Mouse (Mus musculus): ENCODE data around the gene Negr1. TPM values are rescaled to one million over a fixed set of nuclear protein-coding genes. Genes with fewer than 3 reads are reported as not detected.

Negr1 gene
- polyA plus RNA-seq, 1 experiment = not detected

DNA sequence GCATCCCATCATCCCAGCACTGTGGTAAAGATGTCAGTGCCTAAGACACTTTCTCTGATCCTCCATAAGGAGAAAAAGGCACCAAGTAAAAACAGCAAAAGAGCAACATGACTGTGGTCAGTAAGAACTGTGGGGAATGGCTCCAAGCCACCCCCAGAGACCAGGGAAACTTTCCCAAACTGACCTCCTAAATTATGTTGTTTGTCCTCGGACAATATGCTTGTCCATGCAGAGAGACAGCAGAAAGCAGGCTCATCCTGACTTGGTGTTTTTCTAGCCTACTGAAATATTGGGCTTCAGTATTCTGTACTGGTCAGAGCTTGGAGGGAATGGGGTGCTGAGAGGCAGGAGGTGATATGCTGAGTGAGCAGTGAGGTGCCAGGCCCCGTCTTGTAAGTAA lies 647.8 kb downstream of the Negr1 start:
- no peak for TF ChIP-seq GATA1 (IDR thresholded peaks at IDR 0.05; ENCODE audit: low read length)

DNA sequence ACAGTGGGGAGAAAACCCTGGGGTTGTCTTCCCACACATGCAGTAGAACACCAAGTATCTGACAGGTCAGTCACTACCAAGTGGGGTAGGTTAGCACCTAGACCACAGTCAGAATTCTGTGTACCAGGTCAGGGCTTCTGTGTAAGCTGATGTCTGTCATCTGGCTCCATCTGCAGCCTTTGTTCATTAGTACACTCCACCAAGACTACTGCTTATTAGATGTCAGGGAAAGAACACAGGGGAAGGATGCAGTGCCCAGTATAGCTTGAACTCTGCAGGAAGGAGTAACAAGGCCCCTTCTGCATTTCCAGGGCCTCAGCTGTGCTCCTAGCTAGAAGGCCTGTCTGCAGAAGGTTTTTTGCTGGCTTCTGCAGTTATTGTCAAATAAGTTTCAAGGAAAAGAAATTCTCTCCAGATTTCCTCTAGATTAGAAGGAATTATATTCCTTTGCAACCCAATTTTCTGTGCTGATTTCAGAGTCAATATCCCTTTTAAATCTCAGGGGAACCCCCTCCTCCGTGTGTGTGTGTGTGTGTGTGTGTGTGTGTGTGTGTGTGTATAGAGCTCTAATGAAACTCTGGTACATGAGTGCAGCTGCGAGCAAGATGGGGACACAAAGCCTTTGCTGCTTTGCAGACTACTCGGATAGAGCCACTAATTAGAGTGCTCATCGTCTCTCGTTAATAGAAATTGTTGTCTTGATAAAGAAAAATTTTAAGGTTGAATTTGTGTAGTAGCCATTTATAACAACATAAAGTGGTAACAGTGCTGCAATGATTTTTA lies 654.5 kb downstream of the Negr1 start:
- no peak for TF ChIP-seq GATA1 (IDR thresholded peaks at IDR 0.05; ENCODE audit: low read length)

DNA sequence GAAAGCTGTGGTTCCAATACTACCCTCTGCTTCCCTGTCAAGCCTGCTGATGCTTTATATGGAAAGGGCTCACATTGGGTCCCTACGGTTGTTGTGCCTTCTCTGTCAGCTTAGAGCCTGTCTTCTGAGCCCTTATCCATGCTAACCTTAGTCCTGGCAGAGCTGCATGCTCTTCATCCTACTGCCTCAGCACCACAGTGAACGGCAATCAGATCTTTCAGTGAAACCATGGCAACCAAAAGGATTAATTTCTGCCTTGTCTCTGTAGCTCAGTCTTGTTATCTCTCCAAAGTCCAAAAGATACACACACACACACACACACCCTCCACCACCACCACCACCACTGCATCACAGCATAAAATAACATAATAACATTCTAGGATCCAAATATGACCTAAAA lies 656.2 kb downstream of the Negr1 start:
- TF ChIP-seq GATA1 (IDR thresholded peaks at IDR 0.05; ENCODE audit: low read length) = no peak

DNA sequence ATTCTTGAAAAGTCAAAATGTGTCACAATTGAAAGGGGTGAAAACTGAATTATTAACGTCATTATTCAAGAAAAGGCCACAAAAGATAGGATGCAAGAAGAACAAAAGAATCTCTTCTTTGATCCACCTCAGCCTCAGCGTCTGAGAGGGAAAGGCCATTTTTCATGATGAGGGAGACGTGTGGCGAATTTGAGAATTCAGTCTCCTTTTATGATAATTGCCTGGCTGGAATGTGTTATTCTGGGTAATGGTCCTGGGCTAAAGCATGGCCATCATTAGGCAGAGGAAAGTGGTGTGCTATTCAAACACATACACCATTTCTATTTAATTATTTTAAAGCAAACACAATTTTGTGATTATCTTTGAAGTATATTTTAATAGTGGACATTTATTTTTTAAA lies 663.3 kb downstream of the Negr1 start:
- no peak for TF ChIP-seq GATA1 (IDR thresholded peaks at IDR 0.05; ENCODE audit: low read length)

DNA sequence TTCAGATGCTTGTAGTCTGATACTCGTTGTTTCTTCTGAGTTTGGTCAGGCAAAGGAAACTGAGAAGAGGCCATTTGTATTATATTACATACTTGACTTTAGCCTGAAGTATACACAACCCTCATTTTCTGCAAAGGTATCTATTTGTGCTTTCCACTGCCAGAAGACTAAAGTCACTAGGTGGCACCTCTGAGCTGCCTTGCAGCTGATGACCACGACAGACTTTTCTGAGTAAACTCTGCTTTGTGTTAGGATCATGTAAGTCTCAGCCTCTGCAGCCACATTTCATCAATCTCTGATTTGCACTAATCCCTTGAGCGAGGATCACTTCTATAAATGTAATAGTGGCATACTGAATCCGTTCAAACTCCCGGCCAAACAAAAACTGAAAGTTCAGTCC lies 671.1 kb downstream of the Negr1 start:
- TF ChIP-seq GATA1 (IDR thresholded peaks at IDR 0.05; ENCODE audit: low read length) = no peak

DNA sequence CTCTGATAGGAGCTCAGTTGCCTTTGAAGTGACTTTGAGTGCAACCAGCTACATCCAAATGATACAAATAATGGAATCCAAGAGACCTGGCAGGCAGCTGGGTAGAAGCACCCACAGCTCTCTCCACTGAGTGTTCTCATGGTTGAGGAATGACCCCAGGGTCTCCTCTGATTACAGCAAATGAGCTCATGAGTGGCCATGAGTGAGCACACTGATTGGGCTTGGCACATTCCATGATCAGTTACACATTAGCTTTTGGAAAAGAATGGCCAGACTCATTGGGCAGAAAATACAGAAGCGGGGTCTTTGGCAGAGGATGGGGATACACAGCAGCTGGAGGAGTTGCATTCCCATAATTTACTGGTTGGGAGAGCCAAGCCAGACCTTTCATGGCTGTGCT lies 678.6 kb downstream of the Negr1 start:
- no peak for TF ChIP-seq GATA1 (IDR thresholded peaks at IDR 0.05; ENCODE audit: low read length)

DNA sequence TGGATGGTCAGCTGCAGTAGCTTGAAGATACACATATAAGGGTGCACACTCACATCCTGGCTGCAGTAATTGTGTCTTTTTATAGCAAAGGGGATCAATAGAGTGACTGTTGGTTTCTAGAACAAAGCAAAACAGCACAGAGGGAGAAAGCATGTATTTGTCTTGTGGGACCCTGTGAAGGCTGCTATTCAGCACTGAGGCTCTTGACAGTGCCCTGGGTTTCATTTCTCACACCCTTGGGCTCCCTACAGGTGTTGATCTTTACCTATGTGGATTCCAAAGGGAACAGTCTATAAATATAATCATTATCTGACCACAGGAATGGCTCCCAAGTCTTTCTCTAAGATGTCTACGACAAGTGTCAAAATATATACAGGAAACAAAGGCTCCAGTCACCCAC lies 693.9 kb downstream of the Negr1 start:
- TF ChIP-seq GATA1 (IDR thresholded peaks at IDR 0.05; ENCODE audit: low read length) = no peak

DNA sequence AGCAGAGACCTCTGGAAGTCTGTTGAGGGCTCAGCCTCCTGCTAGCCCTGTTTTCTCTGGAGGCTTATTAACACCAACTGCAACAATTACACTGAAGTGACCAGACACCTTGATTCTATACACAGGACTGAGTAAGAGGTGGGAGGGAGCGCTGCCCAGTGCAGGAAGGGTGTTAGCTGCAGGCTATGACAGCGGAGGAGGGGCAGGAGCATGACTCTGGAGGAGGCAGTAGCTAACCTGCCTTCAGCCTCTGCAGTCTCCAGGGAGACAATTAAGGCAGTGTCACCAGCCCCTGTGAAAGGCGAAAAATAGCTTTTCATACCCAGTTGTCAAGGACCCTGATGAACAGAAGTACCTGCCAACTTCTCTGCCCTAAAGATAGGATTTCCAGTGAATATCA lies 694.3 kb downstream of the Negr1 start:
- no peak for TF ChIP-seq GATA1 (IDR thresholded peaks at IDR 0.05; ENCODE audit: low read length)

DNA sequence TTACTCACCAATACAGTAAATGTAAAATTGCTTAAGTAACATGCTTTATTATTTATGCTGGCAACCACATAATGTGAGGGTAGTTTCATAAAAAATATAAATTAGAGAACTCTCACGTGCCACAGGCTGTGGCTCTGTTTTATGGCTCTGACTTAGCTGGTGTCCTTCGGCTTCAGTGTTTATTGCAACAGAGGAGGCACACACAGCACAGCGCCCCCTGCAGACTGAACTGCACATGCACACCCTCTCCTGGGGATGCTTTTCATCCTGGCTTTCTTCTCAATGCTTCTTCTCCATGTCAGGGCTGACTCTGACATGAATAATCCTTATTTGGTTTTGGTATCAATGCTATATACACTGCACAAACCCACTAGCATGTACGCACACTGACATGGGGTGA lies 707.1 kb downstream of the Negr1 start:
- TF ChIP-seq GATA1 (IDR thresholded peaks at IDR 0.05; ENCODE audit: low read length) = no peak

DNA sequence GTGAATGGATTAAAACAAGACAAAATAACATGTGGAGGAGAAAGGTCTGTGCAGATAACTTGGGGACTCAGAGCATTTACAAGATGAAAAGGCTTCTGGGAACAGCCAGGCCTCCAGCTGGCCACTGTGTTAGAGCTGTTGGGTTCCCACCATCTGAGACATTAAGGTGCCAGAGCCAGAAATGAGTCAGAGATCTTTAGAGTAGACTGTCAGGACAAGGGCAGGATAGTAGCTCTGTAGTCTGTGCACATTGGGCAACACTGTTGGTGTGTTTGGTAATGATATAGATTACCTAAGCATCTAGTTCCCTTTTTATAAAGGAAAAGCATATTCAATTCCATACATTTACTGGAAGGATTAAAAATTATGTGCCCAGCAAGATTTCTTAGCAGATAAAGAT lies 710.8 kb downstream of the Negr1 start:
- TF ChIP-seq GATA1 (IDR thresholded peaks at IDR 0.05; ENCODE audit: low read length) = no peak

DNA sequence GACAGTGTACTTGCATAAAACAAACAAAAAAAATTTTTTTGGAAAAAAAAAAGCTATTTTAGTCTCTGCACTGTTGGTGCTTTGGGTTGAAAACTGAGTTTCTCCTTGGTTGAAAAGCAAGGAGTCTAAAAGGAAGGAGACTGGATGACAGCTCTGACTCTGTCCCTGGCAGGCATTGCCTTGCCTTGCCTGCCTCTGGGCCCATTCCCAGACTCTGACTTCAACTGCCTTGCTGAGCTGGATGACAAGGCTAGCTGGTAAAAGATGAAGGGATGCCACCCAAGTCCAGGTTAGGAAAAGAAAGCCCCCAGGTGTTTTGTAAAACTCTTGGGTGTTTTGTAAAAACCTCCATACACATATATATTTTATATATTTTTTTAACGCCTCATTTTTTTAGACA lies 712.5 kb downstream of the Negr1 start:
- no peak for TF ChIP-seq GATA1 (IDR thresholded peaks at IDR 0.05; ENCODE audit: low read length)

DNA sequence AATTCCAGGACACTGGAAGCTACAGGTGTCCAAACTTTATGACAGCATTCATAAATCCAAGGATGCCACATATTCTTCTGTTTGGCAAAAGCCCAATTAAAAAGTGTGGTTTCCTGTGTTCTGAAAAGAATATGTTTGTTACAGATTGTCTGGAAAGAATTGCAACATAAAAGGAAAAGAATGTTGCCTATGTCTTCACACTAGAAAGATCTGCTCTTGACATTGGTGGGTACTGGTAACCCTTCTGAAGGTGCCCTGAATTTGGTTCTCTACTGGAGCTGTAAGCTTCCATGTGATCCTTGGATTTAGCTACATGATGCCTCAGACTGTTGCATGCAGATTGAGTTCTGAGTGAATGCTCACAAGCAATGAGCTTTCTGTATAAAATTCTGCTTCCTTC lies 718.1 kb downstream of the Negr1 start:
- TF ChIP-seq GATA1 (IDR thresholded peaks at IDR 0.05; ENCODE audit: low read length) = no peak

DNA sequence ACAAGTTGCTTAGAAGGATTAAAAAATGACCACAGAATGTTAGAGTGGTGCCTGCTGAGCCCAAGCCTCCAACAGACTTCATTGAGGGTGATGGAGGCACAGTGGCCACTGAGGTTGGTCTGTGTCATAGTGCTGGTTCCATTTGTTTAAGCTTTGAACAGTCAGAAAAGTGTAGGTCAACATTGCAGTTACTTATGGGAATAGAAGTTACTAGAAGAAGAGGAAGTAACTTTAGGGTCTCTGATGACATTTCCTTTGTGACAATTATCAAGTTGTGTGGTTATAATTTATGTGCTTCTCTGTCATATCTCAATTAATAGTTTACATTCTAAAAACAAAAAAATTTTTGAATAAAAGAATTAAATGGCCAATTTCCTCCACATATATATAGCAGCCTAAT lies 719.7 kb downstream of the Negr1 start:
- TF ChIP-seq GATA1 (IDR thresholded peaks at IDR 0.05; ENCODE audit: low read length) = no peak

DNA sequence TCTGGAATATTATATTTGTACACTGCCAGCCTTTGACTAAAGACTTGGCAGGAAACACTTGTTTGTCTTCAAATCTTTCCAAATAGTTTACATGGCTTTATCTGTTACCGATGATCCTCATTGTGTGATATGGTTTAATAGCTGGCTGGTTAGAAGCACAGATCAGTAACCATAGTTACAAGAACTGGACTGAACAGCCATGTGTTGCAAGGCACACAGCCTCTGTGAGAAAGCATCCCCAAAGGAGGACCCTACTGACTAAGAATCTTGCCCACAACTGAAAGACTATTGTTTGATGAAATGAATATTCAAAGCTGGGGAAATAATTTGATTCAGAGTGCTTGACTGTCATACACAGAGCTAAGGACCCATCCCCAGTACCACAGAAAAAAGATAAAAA lies 729.7 kb downstream of the Negr1 start:
- TF ChIP-seq GATA1 (IDR thresholded peaks at IDR 0.05; ENCODE audit: low read length) = no peak

DNA sequence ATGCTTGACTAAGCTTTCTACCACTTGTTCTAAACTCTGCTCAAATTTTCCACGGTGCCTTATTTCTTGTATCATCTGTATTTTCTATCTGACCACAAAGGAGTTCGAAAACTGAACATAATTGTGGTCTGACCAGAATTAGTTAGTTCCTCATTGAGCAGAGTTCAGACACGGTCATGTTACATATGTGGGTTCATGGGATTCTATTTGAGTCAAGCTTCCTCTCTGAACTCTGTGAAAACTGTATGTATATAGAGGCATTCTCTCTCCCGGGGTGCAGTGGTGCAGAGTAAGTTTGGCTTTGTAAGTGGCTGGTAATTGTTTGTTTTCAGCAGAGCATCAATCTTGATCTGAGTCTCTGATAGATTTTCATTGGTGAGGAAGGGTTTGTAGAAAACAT lies 735.6 kb downstream of the Negr1 start:
- no peak for TF ChIP-seq GATA1 (IDR thresholded peaks at IDR 0.05; ENCODE audit: low read length)

DNA sequence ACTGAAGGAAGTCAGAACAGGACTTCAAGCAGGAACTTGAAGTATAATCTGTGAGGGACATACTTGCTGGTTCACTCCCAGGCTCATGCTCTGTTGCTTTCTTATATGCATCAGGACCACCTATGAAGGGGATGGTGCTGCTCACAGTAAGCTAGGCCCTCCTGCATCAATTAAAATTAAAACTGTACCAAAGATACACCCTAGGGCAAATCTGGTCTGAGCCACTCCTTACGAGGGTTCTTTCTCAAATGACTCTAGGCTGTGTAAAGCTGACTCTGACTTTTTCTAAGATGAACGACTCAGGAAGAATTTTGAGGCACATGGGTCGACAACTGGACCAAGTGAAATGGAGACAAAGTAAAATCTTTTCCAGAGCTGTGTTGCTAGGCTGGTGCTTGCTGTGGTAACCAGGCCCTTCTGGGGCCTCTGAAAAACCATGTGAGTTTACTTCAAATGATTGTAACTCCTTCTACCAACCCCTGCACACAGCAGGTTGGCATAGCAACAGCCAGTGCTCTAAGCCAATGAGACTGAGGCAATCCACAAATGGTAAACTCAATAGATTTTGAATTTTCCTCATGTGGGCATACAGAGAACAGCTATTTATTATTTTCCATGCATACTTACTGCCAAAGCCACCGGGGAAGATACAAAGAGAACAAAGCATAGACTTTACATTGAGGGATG lies 742.0 kb downstream of the Negr1 start:
- TF ChIP-seq GATA1 (IDR thresholded peaks at IDR 0.05; ENCODE audit: low read length) = no peak

DNA sequence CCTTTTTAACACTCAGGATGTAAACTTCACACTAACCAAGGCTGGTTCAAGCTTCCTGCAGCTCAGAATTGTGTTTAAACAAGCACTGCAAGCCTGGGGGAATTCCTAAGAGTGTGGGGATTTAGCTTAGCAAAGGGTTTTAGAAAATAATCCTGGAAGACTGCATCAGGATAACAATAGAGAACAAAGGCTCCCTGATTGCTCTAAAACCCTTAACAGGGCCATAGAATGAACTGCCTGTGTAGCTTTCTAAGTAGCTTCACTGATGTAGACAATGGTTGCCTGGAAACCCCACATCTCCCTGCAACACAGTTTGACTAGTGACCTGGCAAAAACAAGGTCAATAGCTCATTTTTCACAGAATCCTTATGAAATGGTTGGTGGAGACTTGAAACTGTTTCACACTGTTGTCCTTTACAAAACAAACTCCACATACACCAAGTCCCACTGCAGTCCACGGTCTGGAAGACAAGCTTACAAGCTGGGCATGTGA lies 759.5 kb downstream of the Negr1 start:
- TF ChIP-seq GATA1 (IDR thresholded peaks at IDR 0.05; ENCODE audit: low read length) = no peak
